ENCODE assay signal across 9 mouse cellular contexts in genomic region chr9:104035261-104036015, GRCm38 (mm10). TPM values are rescaled to one million over a fixed set of nuclear protein-coding genes. Genes with fewer than 3 reads are reported as not detected.
DNase-seq lines count a peak whose midpoint lies in the region; ATAC-seq and TF ChIP-seq lines count a peak whose summit lies in the region.
"Had no signal": no experiment of that assay in that cellular context is flagged by ENCODE, and none has a peak within 500 bp of the region (broad histone marks: within the 10 kb centered on the region; RNA-seq: fewer than 3 reads in every experiment).

No protein-coding gene starts in this region.

- H3K4me3 ChIP-seq in kidney, embryonic 14.5 days (ENCODE audit: low read length) = no peak overlapping the region
- H3K4me3 ChIP-seq in intestine, embryonic 14.5 days (ENCODE audit: low read depth, low read length) = no peak overlapping the region
- H3K4me3 ChIP-seq in midbrain, postnatal 0 days (ENCODE audit: low read depth, low read length) = no peak overlapping the region
- H3K4me3 ChIP-seq: embryonic facial prominence, embryonic 15.5 days had no signal

- H3K4me1 ChIP-seq in kidney, embryonic 14.5 days (ENCODE audit: control insufficient read depth, insufficient read depth, low read length) = no peaks in the 10 kb centered on the region
- no peaks in the 10 kb centered on the region for H3K4me1 ChIP-seq in intestine, embryonic 14.5 days (replicated peaks; ENCODE audit: control insufficient read depth, insufficient read depth, low read length)
- H3K4me1 ChIP-seq in midbrain, postnatal 0 days (ENCODE audit: insufficient read depth, low read length) = no peaks in the 10 kb centered on the region
- H3K4me1 ChIP-seq: embryonic facial prominence, embryonic 15.5 days had no signal

- TF ChIP-seq CTCF in midbrain, postnatal 0 days (IDR thresholded peaks at IDR 0.05) = peak; percentile 82

- ATAC-seq in kidney, embryonic 14.5 days (ENCODE audit: low FRiP score, low TSS enrichment) = no peak
- no peak for ATAC-seq in intestine, embryonic 14.5 days (replicated peaks; ENCODE audit: low FRiP score, low TSS enrichment, low read depth)
- no peak for ATAC-seq in midbrain, postnatal 0 days (ENCODE audit: low FRiP score)

- no peak overlapping the region for H3K9ac ChIP-seq in kidney, embryonic 14.5 days (ENCODE audit: low read depth, low read length)
- H3K9ac ChIP-seq in intestine, embryonic 14.5 days (ENCODE audit: low read length) = no peak overlapping the region
- no peak overlapping the region for H3K9ac ChIP-seq in midbrain, postnatal 0 days (replicated peaks; ENCODE audit: low read length, poor library complexity, severe bottlenecking)
- H3K9ac ChIP-seq: embryonic facial prominence, embryonic 15.5 days had no signal

- H3K9me3 ChIP-seq in kidney, embryonic 14.5 days (ENCODE audit: control insufficient read depth, low read length) = no peaks in the 10 kb centered on the region
- H3K9me3 ChIP-seq in intestine, embryonic 14.5 days (ENCODE audit: control insufficient read depth, low read length) = no peaks in the 10 kb centered on the region
- no peaks in the 10 kb centered on the region for H3K9me3 ChIP-seq in midbrain, postnatal 0 days (ENCODE audit: low read length)
- H3K9me3 ChIP-seq: embryonic facial prominence, embryonic 15.5 days had no signal

- no peaks in the 10 kb centered on the region for H3K27me3 ChIP-seq in kidney, embryonic 14.5 days (ENCODE audit: control insufficient read depth, insufficient read depth, low read length)
- H3K27me3 ChIP-seq in intestine, embryonic 14.5 days (replicated peaks; ENCODE audit: control insufficient read depth, insufficient read depth, low read length) = no peaks in the 10 kb centered on the region
- H3K27me3 ChIP-seq in midbrain, postnatal 0 days (ENCODE audit: insufficient read depth, low read length) = no peaks in the 10 kb centered on the region
- H3K27me3 ChIP-seq: embryonic facial prominence, embryonic 15.5 days had no signal

- 53% methylated on average over 24 of the region's 24 CpGs for WGBS in kidney, embryonic 14.5 days
- WGBS in intestine, embryonic 14.5 days = 50% methylated on average over 24 of the region's 24 CpGs
- WGBS in midbrain, postnatal 0 days = 47% methylated on average over 24 of the region's 24 CpGs

- no peak overlapping the region for H3K4me2 ChIP-seq in kidney, embryonic 14.5 days (replicated peaks; ENCODE audit: low read depth, low read length)
- H3K4me2 ChIP-seq in intestine, embryonic 14.5 days (ENCODE audit: low read length) = no peak overlapping the region
- no peak overlapping the region for H3K4me2 ChIP-seq in midbrain, postnatal 0 days (ENCODE audit: low read depth, low read length, poor library complexity, severe bottlenecking)
- H3K4me2 ChIP-seq: embryonic facial prominence, embryonic 15.5 days had no signal

- H3K27ac ChIP-seq in kidney, embryonic 14.5 days (ENCODE audit: low read depth, low read length) = no peak overlapping the region
- no peak overlapping the region for H3K27ac ChIP-seq in intestine, embryonic 14.5 days (ENCODE audit: low read depth)
- H3K27ac ChIP-seq in midbrain, postnatal 0 days (ENCODE audit: low read depth, low read length) = no peak overlapping the region
- H3K27ac ChIP-seq: embryonic facial prominence, embryonic 15.5 days had no signal

- H3K36me3 ChIP-seq in kidney, embryonic 14.5 days (ENCODE audit: control insufficient read depth, insufficient read depth, low read length) = peaks cover 29% of the 10 kb centered on the region; the same call in 1 of the 2 replicates
- peaks cover 23% of the 10 kb centered on the region for H3K36me3 ChIP-seq in intestine, embryonic 14.5 days (ENCODE audit: control insufficient read depth, insufficient read depth, low read length)
- peaks cover 24% of the 10 kb centered on the region; the same call in 1 of the 2 replicates for H3K36me3 ChIP-seq in midbrain, postnatal 0 days (ENCODE audit: insufficient read depth, low read length)

- intact Hi-C loops in left cerebral cortex, postnatal 10 days (cut with DNase I) = no loop called here

- peak; percentile 61 for DNase-seq in kidney, adult 11 months
- peak; percentile 70 to 76 for DNase-seq in cerebellum, adult 18-20 months
- DNase-seq in frontal cortex, postnatal 10 days (ENCODE audit: low spot score in 2 of 2) = peak; percentile 45 to 65
- DNase-seq in intestine, embryonic 14.5 days (ENCODE audit: low spot score) = peak; percentile 81
- DNase-seq in left cerebral cortex, postnatal 10 days (ENCODE audit: extremely low spot score in 1 of 2, low spot score in 2 of 2) = peak; percentile 33 to 85
- peak; percentile 80 for DNase-seq in midbrain, postnatal 0 days (ENCODE audit: low spot score)
- peak; percentile 66 to 86 for DNase-seq in spleen, postnatal 4 days (ENCODE audit: low spot score in 2 of 2)

RNA-seq across cellular contexts. Expression of gene Gm28305, which starts 5.0 kb away (rescaled TPM):
- polyA plus RNA-seq in kidney, embryonic 14.5 days (2014; fragmentation: Nextera tagmentation; extraction: Ambion mirVana) = not detected in 2 replicates
- polyA plus RNA-seq in intestine, embryonic 14.5 days (2014; fragmentation: Nextera tagmentation; extraction: Ambion mirVana) = not detected in 2 replicates
- not detected for total RNA-seq in left cerebral cortex, postnatal 10 days (2021)
- not detected in 2 replicates for total RNA-seq in midbrain, postnatal 0 days (2014; rRNA removed)
- not detected in 2 replicates for polyA plus RNA-seq in midbrain, postnatal 0 days (2015; fragmentation: Nextera tagmentation; extraction: Ambion mirVana)
- polyA plus RNA-seq: embryonic facial prominence, embryonic 15.5 days had no signal

RNA-seq across cellular contexts. Expression of gene Uba5, which starts 27.5 kb away (rescaled TPM):
- polyA plus RNA-seq in kidney, embryonic 14.5 days (2014; fragmentation: Nextera tagmentation; extraction: Ambion mirVana) = 44.7 and 59.3 TPM in 2 replicates
- polyA plus RNA-seq in intestine, embryonic 14.5 days (2014; fragmentation: Nextera tagmentation; extraction: Ambion mirVana) = 49.2 and 50.3 TPM in 2 replicates
- 10 to 100 TPM; 42.1 to 43.4 TPM for total RNA-seq in left cerebral cortex, postnatal 10 days (2021)
- total RNA-seq in midbrain, postnatal 0 days (2014; rRNA removed) = 53.8 and 56.2 TPM in 2 replicates
- 68.9 and 77.7 TPM in 2 replicates for polyA plus RNA-seq in midbrain, postnatal 0 days (2015; fragmentation: Nextera tagmentation; extraction: Ambion mirVana)

RNA-seq across cellular contexts. Expression of gene Acad11, which starts 27.7 kb away (rescaled TPM):
- polyA plus RNA-seq in kidney, embryonic 14.5 days (2014; fragmentation: Nextera tagmentation; extraction: Ambion mirVana) = 6.7 and 11.0 TPM in 2 replicates
- 6.4 and 8.3 TPM in 2 replicates for polyA plus RNA-seq in intestine, embryonic 14.5 days (2014; fragmentation: Nextera tagmentation; extraction: Ambion mirVana)
- total RNA-seq in left cerebral cortex, postnatal 10 days (2021) = 10 to 100 TPM; 15.4 to 15.6 TPM
- 9.3 and 12.1 TPM in 2 replicates for total RNA-seq in midbrain, postnatal 0 days (2014; rRNA removed)
- polyA plus RNA-seq in midbrain, postnatal 0 days (2015; fragmentation: Nextera tagmentation; extraction: Ambion mirVana) = 5.3 and 6.3 TPM in 2 replicates

RNA-seq across cellular contexts. Expression of gene Nphp3, which starts 33.1 kb away (rescaled TPM):
- polyA plus RNA-seq in kidney, embryonic 14.5 days (2014; fragmentation: Nextera tagmentation; extraction: Ambion mirVana) = 4.5 and 7.3 TPM in 2 replicates
- polyA plus RNA-seq in intestine, embryonic 14.5 days (2014; fragmentation: Nextera tagmentation; extraction: Ambion mirVana) = 4.2 and 5.1 TPM in 2 replicates
- 10 to 100 TPM in 1 of 2 experiments, 1 to 10 TPM in 1; 8.6 to 11.4 TPM for total RNA-seq in left cerebral cortex, postnatal 10 days (2021)
- 6.7 and 18.7 TPM in 2 replicates for total RNA-seq in midbrain, postnatal 0 days (2014; rRNA removed)
- 3.1 and 4.0 TPM in 2 replicates for polyA plus RNA-seq in midbrain, postnatal 0 days (2015; fragmentation: Nextera tagmentation; extraction: Ambion mirVana)
